Mouse (Mus musculus): ENCODE data around the gene F10.
A peak's percentile ranks its signal among the peaks of the same experiment; 100 is the strongest.

F10 gene

DNA sequence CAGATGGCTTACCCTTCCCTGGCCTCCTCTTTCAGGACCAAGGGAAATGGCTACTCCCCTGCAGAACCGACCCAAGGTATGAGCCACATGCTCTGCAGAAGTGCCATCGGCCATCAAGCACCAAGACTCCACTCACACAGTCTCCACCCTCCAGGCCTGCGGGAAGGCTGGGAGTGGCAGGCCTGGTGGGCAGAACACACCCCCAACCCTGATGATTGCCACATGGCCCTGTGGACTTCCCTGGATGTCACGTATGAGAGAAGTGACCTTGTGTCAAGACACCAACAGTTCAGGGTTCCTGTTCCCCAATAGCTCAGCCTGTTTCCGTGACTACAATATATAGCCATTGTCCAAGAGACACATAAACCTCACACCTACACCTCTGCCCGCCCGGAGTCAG, at the start of gene F10:
Gene F10, plus strand, starts transcription at position 294 of the 400 bp plus-strand sequence.
- DNase-seq (ENCODE audit: low spot score): no peak

DNA sequence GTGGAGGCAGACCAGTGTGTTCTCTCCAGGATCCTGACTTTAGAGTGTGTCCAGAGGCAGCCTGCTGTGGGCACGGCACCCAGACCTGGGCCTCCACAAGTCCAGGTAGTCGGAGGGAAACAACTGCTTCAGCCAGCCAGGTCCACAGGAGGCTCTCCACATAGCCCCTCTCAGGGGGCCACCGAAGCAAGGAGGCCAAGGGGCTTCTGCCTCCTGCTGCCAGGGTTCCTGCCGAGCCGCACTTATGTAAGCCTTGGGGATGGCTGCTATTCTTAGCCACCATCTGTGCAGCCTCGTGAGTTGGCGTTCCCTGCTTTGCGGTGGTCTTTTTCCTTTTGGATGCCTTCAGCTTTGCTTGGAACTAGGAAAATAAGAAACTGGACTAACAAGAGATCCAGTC, 49.5 kb upstream of the F10 start:
- no peak for DNase-seq (ENCODE audit: low spot score)

DNA sequence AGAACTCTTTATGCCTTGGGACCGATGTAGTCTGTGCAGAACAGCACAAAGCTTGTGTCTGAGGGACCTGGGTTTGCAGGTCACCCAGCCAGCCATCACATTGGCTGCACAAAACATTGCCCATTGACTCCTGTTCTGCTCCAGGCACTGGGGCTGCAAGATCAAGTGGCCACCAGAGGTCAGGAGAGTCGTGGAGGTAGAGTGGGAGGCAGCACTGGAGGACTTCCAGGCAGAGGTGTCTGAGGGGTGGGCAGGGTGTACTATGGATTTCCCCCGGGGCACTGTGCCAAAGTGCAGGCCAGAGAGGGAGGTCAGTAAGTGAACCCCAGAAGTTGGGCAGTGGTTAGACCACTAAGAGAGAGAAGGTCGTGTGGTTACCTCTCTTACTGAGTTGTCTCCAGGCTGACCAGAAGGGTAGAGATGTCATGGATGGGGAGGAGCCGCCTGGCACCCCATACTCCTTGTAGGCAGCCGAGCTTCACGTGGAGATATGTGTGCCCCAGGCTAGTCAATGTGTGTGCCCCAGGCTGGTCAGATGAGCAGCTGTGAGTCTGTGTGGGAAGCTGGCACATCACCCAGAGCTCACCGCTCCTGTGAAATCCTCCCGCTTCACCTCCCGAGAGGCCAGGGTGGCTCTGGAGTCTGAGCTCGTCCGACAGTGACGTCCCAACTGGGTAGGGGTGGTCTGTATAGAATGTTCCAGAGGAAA, 48.2 kb upstream of the F10 start:
- peak; percentile 57 for DNase-seq (ENCODE audit: low spot score)

DNA sequence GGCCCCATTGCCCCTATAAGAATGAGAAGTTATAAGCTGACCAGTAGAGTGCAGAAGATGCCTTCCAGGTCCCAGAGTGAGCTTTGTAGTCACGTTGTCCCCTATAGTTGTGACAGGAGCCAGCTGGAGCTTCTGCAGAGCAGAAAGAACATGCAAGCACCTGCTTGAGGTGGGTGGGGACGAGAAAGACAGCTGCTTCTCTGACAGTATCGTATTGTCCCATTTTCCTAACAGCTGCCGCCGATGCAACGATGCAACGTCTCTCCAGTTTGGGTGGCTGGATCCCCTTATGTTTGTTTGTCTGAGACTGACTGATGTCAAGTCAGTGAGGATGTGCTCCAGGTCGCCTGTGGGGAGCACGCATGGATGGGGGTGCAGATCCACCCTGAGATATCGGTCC, 45.7 kb upstream of the F10 start:
- no peak for DNase-seq (ENCODE audit: low spot score)

DNA sequence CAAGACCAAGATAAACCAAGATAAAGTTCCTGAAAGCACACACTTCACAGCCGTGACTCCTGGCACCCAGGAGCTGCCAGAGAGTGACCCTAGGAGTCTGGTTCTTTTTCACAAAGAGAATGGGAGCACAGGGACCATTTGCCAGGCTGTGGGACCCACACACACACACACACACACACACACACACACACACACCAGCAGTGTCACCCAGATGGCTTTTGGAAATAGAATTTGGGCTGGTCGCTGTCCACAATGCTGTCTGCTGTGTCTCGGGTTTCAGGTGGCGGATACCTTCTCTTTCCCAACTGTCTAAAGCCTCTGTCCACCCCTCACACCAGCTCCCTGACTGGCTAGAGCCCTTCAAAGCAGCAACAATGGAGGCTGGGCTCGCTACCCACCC, 42.6 kb upstream of the F10 start:
- no peak for DNase-seq (ENCODE audit: low spot score)

DNA sequence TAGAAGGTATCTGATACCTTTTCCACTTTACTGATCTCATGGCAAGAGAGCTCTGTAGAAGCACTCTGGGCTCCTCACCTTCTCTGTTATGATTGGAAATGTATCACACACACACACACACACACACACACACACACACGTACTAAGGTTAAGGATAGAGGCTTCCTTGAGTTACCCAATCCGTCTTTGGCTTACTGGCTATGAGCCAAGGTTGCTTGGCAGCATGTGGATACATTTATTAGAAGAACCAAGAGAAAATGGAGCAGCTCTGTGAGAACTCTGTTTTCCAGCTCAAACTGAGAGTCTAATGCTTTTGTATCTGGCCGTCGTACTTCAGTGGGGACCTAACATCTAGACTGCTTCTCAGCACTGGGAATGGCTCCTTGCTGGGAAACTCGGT, 41.6 kb upstream of the F10 start:
- DNase-seq (ENCODE audit: low spot score): no peak

DNA sequence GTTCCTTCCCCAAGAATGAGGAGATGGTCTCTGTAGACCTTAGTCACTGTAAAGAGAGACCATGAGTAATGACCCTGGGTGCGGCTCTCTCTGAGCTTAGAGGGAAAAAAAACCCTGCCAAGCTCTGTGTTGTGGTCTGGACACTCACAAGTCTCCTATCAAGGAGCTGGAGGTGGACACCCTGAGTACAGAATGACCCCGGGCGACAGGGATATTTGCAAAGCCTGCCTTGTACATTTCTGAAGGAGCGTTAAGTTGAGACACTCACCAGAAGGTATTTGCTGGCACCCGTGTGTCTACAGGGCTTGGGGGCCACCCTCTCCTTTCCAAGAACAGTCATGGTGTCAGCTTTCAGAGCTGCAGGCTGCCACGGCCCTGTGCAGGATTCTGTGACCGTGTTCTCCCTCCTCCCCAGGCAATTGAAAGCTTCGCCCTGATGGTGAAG, 40.3 kb upstream of the F10 start:
- DNase-seq (ENCODE audit: low spot score): no peak

DNA sequence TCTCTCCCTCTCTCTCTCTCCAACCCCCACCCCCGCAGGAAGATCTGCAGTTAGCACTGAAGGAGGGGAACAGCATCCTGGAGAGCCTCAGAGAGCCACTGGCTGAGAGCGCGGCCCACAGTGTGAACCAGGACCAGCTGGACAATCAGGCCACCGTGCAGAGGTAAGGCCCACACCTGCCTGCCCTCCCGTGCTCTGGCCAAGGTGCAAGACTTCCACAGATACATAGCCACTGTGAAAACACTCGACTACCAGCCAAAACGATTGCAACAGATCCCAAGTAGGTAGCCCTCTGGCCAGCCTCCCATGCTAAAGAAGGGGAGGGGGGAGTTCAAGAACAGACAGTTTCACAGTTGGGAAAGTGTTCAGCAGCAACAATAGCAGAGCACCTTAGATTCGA, 38.8 kb upstream of the F10 start:
- DNase-seq (ENCODE audit: low spot score): no peak

DNA sequence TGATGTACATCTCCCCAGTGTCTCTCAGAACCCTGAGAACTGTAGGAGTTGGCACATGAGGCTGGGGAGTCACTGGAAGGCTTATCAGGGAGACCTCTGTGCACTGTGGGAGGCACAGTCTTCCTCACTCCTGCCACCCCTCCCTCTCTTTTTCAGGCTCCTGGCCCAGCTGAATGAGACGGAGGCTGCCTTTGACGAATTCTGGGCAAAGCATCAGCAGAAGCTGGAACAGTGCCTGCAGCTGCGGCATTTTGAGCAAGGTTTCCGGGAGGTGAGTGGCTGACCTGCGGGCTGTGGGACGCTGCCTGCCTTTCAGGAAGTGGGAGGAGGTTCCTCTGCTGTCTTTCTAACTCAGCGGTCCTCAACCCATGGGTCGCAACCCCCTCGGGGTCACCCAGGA, 37.3 kb upstream of the F10 start:
- DNase-seq (ENCODE audit: low spot score): no peak

DNA sequence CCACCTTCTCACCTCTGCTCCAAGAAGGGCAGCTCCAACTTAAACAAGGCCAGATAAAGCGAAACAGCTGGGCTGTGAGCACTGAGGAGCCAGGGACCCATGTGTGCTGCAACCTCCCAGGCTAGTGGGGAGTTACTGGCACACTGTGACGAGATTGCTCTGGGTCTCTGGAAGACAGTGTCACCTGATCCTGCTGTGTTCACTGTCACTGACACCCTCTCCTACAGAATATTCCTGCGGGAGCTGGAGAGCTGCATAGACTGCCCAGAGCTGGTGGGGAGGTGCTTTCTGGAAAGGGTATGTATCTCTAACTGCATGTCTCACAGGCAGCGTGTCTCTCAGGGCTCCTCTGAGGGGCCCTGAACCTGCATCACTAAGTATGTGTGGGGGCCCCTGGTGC, 29.6 kb upstream of the F10 start:
- DNase-seq (ENCODE audit: low spot score): no peak

DNA sequence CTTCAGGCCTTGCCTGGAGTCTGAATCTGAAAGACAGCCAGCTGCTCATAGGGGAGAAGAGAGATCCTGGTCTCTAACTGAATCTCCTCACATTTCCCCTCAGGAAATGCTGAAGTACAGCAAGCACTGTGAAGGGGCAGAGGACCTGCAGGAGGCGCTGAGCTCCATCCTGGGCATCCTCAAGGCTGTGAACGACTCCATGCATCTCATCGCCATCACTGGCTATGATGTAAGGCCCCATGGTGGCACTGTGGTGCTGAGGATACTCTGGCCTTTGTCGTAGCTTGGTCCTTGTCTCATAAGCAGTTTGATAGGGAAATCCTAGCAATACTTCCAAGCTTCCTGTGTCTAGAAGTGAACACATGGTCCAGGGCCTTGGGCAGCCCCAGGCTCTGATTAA, 26.8 kb upstream of the F10 start:
- DNase-seq (ENCODE audit: low spot score): no peak

DNA sequence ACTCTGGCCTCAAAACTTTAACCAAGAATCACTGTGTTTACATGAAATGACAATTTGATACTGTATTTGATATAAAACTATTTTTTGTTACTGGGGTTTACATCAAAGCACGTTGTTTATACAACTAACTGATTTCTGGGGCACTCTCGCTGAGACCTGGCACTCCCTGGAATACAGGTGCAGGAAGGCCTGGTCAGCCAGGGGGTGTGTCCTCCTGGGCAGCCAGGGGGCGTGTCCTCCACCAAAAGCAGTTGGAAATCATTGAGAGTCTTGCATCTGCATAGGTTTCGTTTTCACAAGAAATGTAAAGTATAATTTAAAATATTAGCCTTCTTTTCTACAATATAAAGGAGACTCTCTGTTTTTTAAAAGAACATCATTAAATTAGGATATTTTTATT, 17.5 kb upstream of the F10 start:
- DNase-seq (ENCODE audit: low spot score): no peak

DNA sequence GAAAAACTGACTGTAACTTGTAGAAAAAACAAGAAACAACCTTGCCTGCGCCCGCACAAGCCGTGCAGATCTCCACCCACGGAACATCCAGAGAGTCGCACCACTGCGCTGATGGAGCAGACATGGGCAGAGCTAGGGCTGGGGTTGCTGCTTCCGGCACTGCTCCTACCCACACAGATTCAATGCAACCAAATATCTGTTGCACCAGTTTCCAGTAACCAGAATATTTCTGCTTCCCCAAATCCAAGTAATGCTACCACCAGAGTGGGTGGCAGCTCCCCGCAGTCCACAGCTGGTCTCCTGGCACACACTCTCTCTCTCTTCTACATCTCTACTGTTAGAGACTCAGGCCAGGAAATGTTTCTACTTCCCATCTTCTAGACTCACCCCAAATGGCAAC, 15.3 kb upstream of the F10 start:
- no peak for DNase-seq (ENCODE audit: low spot score)

DNA sequence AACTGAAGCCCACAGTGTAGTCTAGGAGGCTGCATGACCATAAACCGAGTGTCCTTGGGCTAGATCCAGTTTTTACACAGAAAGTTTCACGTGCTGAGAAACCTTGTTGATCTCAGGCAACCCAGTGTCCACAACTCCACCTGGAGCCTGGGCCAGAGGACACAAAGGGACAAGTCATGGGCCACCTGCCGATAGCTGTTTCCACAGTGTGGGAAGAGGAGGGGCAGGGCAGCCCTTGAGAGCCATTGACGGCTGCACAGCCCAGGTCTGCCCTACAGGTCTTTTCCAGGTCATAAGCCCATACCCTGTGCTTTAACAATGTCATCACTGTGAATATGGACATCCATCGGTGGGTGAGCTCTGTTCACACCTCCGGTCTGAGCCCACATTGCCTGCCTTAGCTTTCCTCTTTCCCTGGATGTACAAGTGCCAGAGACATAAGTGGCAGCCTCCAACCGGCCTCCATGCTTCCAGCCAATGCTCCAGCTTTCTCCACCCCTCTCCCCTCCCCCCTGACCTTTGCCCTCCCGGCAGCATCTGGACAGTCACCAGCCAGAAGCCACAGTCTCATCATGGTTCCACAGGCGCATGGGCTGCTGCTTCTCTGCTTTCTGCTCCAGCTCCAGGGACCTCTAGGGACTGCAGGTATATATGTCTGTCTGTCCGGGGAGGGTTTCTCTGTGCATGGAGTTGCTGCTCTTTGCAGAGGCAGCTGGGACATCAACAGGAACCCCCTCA, 11.5 kb upstream of the F10 start, which contains the start of gene F7:
Gene F7, plus strand, starts transcription at position 548 of the 738 bp plus-strand sequence.
- no peak for DNase-seq (ENCODE audit: low spot score)

DNA sequence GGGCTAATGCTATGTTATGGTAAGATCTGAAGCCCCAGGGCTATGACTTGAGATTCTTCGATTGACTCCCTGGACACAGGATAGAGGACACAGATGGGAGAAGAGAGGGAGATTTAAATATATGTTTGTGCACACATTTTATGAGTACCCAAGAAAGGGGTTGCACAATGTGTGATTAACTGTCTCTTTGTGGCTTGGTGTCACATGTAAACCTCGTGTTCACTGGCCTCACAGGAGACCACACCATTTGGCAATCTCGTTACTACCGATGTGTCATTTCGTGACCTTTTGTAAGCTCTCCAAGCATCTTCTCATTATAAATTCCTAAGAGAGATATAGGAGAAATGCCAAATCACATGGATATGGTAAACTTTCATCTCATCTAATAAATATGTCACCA, 9.5 kb upstream of the F10 start:
- no peak for DNase-seq (ENCODE audit: low spot score)

DNA sequence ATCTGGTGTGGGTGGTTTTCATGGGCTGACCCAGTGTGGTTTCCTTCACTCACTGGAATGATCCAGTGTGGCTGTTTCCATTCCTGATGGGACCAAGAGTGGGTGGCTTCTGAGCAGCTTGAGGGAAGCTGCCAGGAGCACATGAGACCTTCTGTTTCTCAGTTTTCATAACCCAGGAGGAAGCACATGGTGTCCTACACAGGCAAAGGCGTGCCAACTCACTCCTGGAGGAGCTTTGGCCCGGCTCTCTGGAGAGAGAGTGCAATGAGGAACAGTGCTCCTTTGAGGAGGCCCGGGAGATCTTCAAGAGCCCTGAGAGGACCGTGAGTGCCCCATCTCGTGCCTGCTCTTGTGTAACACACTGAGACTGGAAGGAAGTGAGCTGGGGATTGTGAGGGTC, 8.6 kb upstream of the F10 start:
- DNase-seq (ENCODE audit: low spot score): no peak

DNA sequence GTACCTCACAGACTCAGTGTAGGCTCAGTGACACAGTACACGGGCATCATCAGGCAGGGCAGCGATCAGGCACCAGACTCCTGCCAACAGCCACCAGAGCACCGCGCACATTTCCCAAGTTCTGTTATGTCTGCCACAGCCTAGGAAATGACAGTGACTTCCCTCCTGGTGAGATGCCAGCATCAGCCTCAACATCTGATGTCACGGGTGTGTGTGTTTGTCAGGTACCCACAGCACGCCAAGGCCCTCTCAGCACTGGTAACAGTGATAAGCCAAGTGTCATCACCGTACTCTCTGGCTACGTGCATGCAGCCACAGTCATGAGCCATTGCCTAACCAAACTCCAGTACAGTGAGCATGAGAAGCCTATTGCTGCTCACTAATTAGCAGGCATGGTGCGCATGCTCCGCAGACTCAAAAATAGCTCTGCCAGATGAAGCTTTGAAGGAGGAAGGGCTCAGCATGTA, 729 bp upstream of the F10 start:
- DNase-seq (ENCODE audit: low spot score): no peak

DNA sequence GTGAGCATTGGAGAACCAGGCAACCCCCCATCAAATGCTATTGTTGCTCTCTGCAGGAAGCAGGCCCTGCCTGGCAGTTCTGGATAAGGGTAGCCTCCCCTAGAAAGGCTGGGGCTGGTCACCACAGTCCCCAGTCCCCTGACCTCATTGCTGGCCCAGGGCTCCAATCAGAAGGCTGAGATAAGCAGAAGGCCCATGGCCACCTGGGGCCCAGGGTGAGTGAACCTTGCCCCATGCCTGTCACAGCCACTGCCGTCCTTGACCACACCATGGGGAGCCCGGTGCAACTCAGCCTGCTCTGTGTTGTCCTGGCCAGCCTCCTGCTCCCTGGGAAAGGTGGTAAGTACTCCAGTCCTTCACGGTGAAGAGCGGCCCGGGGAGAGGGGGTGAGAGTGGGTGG, 461 bp downstream of the F10 start:
- no peak for DNase-seq (ENCODE audit: low spot score)

DNA sequence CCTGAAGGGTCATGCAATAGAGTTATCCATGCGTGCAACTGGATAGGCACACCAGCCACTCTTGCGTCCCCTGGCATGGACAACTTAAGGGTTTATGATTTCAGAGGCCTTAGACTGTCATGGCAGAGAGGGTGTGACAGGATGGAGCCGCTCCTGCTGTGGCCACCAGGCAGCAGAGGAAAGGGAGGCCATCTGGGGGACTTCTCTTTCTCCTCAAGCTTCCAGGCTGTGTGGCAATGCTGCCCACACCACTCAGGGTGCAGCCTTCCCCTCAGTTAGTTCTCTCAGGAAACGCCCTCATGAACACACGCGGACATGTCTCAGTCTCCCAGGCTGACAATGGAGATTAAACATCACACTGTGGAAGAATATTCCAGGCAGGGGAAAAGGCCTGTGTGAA, 1.9 kb downstream of the F10 start:
- no peak for DNase-seq (ENCODE audit: low spot score)

DNA sequence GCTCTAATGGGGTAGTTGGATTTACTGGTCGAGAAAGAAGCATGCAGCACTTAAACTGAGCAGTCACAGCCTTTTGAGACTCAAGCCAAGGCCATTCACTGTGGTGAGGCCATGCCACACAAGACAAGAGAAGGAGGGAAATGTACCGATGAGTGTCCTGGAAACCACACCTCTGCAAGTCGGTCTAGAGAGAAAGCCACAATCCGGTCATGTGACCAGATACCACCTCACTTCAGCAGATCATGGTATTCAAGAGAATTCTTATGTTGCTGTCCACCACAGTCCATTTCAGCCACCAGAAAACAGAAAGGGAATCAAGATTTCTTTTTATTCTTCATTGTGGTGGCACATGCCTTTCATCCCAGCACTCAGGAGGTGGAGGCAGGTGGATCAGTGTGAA, 4.4 kb downstream of the F10 start:
- no peak for DNase-seq (ENCODE audit: low spot score)

DNA sequence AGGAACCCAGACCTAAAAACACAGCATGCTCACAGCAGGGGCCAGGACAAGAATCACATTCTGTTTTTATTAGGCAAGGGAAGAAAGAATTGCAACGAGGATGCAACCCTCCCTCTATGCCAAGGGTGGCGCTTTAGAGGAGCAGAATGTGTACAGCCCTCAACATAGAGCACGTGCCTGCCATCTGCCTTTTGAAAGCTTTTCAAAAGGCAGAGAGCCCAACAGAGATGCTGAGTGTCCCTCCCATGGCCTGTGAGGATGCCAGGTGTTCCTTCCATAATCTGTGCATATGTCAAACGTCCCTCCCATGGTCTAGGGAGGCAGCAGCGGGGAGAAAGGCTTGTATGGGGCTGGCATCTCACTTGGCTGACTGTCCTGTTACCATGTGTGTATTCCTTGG, 10.5 kb downstream of the F10 start:
- no peak for DNase-seq (ENCODE audit: low spot score)

DNA sequence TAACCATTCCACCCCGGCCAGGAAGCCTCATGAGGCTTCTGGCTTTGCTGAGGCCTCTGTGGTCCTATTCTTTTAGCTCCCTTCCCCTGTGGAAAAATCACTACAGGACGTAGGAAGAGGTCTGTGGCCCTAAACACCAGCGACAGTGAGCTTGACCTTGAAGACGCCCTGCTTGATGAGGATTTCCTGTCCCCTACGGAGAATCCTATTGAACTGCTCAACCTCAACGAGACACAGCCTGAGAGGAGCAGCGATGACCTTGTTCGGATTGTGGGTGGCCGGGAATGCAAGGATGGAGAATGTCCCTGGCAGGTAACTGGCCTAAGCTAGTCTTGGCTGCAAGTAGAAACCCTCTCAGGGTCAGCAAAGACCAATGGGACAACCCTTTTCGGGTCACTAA, 13.4 kb downstream of the F10 start:
- no peak for DNase-seq (ENCODE audit: low spot score)

DNA sequence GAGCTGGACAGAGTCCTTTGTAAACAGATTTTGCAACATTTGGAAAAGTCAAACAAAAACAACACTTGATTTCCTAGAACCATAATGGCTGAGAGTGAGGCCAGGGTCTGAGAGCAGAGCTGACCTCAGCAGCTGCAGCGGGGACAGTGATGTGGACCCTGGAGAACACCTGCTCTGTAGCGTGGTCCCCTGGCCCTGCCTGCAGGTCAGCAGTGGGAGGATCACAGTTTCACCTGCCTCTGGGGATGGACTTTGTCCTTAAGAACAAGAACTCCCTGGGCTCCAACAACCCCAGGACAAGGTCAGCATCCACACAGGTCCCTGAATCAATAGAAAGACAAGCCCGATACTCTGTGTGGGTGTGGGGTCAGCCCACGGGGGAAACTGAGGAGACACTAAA, 20.2 kb downstream of the F10 start:
- DNase-seq (ENCODE audit: low spot score): no peak
